Mouse (Mus musculus) gastrocnemius, postnatal 4 days (tissue): ENCODE results near the gene Gpd2. TPM values are rescaled to one million over a fixed set of nuclear protein-coding genes. Genes with fewer than 3 reads are reported as not detected.

ENCODE experiments used
- DNase-seq, 2 experiments: peaks; one replicate each; pipeline ENCODE4 v3.0.0; 2021 to 2022; ENCODE audit warnings: low spot score in 2 of 2, mixed read lengths in 2 of 2
- total RNA-seq, 2 experiments: library from RNA; stranded (reverse); gene quantifications; 2 replicates each; pipeline ENCODE4 v1.2.3; 2021

The Gpd2 gene
- total RNA-seq, 2 experiments from 2014 or later: 43.6 to 57.0 TPM

DNA sequence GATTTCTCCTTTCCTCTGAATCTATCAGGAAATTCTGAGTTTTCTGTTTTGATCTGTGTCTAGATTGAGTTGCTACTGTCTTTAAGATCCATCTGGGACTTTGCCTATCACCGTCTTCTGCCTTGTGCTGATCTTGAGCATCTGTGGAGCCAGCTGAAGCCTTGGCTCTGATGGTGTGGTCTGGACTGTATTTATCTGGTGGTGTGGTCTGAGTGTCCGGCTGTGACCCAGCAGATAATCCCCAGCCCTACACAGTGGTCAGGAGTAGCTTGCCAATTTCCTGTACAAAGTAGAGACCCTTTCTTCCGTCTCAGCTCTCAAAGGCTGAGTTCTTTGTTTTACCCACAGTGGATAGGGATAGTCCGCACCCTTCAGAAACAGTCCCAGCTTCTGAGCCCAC is 58.6 kb downstream of the Gpd2 start:
- DNase-seq: no peak

DNA sequence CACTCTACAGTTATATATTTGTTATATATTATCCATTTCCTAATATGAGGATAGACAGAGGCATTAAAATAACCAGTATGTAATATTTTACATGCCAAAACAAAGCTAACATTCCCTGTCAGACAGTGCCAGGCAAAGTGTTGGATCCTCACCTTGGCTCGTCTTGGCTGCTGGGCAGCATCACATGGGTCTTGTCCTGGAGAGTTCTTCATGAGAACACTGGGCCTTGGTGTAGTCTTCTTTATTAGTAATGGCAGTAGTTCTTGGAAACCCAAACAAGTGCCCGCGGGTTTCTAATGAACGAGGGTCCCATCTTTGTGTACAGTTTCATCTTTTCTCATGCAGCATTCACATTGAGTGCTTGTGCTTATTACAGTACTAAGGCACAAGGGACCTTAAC is 59.8 kb downstream of the Gpd2 start:
- no peak for DNase-seq

DNA sequence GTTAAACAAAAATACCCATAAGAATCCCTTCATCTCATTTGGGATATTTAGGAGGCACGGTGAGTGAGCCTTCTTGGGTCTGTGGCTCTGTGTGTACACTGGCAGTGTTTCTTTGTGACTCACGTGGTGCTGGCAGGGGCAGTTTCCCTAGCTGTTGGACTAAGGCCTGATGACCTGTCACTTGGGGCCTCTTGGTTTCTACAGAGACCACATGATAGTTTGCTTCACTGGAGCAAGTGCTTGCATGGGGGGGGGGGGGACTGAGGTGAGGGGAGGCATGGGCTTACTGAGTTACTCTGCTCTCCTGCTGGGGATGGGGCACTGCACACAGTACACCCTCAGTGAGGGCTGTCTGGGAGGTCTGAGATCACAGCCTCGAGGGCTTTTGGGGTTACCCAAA is 64.1 kb downstream of the Gpd2 start:
- DNase-seq: no peak

DNA sequence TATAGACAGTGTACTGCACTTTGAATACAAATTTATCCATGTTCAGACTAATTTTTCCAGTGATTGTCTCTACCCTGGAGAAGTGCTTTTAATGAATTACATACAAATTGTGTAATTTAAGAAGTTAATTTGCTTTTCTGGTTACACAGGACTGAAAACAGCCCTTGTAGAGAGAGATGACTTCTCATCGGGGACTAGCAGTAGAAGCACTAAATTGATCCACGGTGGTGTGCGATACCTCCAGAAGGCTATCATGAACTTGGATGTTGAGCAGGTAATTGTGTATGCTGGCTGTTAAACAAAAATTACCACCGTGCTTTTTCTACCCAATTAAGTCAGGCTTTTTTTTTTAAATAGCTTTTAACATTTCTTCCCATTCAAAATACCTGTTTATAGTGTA is 66.8 kb downstream of the Gpd2 start:
- DNase-seq: no peak

DNA sequence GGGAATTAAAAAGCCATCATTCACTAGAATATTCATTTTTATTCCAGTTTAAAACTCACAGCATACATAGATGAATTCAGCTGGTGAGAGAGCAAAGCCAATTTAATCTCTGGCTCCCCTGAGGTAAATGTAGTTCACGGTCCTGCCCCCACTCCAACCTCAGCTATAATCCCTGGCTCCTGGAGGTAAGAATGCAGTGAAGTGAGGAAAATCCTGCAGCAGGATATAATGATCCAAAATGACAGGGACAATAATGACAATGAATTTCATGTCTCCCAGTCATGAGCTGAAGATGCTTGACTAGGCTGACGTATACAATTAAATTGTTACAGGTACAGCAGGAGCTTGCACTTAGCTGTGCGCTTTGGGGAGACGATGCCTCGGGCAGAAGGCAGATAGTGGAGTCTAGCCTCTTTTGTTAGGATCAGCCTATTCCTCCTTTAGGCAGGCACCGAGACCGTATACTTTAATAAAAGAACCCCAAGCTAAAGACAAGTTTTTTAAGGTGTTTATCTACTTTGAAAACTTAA is 74.9 kb downstream of the Gpd2 start:
- DNase-seq: no peak

DNA sequence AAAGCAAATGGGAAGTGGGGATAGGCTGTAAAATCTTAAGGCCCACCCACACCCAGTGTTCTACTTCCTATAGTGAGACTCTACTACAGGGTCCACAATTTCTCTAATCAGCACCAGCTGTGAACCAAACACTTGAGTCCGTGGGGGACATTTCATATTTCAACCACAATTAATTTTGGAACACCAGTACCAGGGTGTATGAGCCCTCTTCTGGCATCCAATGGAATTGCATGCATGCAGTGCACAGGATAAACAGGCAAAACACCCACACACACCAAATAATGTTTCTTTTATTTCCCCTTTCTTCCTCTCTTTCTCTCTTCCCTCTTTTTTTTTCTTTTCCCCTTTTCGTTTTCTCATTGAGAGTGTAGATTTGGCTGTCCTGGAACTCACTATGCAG is 78.6 kb downstream of the Gpd2 start:
- no peak for DNase-seq

DNA sequence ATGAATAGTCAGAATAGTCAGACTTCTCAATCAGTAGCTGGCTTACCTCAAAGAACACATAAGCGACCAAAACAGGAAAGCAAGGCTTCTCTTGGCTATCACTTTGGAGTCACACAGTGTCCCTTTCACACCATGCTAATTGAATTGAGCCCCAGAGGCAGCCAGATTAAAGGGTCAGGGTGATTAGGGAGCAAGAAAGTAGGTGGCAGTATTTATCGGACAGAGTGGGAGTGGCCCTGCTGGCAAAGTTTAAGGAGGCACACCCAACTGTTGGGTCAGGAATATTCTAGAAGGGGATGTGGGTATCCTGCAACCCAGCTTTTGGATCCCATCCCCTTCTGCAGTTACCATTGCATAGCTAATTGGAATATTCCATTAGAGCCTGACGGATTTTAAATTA is 80.9 kb downstream of the Gpd2 start:
- DNase-seq: no peak

DNA sequence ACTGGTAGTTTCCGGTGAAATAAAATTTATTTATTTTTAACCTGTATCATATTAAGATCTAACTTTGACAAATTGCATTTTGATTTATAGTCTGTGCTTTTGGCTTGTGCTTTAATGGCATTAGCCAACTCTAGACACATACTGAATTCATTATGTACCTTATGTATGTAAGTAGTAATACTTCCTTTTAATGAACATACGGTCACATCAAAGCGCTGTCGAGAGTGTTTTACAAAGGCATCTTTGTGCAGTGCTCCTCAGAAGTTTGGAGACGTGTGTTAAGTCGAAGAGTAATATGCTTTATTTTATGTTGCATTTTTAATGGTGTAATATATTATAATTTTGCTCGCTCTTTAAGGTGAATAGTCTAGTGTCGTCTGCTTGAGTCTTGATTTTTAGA is 88.7 kb downstream of the Gpd2 start:
- DNase-seq: no peak

DNA sequence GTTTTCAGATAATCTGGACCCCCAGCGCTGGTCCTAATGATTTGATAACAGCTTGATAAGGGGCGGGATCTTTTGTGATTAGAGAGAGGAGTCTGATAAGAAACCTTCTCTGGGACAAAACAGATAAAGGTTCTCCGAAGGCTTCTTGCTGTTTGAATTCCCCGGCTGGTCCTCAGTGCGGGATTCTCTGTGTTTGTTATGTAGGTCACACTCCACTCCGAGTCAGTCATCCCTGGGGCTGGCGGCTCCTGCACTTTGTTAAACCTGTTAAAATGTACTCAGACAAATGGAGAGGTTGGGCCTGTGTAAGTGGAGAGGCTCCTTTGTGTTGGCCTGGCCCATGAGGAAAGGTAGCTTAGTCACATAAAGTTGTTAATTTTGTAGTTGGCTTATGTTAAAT is 91.9 kb downstream of the Gpd2 start:
- DNase-seq: no peak

DNA sequence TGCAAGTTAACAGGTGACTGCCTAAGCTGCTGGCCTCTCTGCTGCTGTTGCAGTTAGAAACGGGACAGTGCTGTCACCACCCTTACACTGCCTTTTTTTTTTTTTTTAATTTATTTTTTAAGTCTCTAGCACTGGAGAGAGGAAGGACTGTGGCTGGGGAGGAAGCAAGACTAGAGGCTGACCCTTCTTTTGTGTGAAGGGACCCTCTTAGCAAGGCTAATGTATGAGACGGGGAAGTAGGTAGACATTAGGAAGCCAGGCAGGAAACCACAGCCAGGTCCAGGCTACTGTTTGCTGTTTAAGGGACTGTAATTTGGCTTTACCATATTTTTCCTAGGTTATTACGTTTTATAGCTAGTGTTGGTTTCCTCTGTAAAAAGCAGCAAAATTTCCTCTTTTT is 93.4 kb downstream of the Gpd2 start:
- DNase-seq: no peak

DNA sequence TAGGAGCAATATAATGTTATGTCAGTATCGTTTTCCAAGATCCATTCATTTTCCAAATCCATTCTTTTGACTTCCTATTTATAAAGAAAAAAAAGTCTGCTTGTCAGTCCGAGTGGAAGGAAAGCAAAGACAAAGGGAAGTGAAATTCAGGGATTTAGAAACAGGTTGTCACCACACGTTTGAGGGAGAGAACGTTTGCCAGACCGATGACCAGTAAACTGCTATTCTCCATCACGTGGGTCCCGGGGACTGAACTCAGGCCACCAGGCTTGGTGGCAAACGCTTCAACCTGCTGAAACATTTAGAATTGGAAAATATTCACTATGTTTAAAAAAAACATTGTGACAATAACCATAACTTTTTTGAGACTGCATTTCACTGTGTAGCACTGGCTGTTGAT is 93.8 kb downstream of the Gpd2 start:
- DNase-seq: no peak

DNA sequence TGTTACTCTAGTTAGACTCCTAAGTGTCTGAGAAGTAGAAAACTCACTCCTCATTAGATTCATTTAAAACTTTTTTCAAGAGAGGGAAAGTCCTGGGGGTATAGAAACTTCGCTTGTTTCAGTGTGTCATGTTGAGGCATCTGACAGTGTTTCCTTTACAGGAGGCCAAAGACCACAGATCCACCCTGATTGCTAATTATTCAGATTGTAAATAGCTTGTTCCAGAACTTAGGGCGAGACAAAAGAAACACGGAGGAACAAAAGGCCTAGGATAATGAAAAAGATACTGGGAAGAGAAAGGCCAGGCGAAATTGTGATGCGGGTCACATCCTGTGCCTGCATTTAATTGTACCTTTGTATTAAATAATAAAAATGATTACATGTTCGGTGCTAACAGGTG is 96.0 kb downstream of the Gpd2 start:
- DNase-seq: no peak

DNA sequence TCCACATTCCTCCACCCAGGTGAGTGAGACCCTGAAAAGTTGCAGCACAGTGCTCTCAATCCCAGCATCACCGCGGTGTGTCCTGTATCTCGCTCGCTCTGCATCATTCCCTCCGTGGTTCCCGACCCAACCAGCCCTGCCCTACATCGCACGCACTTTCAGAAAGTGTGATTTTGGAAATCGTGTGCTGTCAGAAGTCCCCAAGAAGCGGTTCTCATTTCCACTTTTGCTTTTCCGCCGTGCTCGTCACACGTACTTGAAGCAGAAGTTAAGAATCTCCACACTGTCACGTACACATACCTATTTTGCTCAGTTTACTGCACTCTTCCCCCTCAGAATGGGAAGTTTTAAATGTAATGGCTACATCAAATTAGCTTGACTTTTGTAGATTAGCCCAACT is 98.0 kb downstream of the Gpd2 start:
- DNase-seq: no peak

DNA sequence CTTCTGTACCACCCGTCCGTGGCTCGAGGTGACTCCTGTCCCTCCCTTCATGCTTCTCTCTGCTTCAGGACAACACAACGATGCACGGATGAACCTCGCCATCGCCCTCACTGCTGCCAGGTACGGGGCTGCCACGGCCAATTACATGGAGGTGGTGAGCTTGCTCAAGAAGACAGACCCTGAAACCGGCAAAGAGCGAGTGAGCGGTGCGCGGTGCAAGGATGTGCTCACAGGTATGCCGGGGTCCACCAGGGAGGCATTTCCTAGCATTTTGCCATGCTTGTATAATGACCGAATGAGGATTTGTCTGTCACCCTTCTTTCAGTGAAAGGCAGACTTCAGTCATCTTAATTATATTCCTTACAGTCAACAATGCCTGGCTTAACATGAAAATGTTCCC is 101.3 kb downstream of the Gpd2 start:
- DNase-seq: no peak

DNA sequence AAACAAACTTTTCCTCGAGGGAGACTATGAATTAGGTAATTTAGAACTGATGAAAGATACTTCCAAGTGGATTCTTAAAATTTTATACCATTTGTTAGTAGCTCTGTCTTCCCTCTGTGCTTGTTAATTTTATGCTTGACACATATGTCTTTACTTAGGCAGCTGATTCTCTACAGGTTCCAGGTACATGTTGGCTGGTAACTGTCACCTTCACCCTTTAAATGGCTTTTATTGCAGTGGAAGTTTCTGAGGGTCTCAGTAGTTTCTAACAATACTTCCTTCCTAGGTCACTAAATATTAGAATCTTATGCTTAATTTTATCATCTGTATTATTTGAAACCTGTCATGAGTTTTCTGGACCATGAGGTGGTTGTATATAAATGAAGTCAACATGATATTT is 105.5 kb downstream of the Gpd2 start:
- DNase-seq: no peak

DNA sequence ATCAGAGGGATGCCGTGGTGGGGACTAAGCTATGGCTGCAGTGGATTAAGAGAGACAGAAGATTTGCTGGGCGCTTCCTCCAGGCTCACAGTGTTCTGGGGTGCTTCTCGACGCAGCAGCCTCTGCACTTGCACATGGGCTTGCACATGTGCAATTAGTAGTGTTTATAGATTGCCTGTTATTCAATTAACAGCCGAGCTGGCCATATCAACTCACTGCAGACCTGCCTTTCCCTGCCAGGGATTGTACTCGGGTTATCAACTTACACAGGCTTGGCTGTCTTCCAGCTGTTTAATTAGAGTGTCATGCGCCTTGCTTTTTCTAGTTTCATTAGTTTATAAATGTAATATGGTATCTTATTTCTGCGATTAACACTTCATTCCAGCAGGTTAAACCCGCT is 113.2 kb downstream of the Gpd2 start:
- no peak for DNase-seq

DNA sequence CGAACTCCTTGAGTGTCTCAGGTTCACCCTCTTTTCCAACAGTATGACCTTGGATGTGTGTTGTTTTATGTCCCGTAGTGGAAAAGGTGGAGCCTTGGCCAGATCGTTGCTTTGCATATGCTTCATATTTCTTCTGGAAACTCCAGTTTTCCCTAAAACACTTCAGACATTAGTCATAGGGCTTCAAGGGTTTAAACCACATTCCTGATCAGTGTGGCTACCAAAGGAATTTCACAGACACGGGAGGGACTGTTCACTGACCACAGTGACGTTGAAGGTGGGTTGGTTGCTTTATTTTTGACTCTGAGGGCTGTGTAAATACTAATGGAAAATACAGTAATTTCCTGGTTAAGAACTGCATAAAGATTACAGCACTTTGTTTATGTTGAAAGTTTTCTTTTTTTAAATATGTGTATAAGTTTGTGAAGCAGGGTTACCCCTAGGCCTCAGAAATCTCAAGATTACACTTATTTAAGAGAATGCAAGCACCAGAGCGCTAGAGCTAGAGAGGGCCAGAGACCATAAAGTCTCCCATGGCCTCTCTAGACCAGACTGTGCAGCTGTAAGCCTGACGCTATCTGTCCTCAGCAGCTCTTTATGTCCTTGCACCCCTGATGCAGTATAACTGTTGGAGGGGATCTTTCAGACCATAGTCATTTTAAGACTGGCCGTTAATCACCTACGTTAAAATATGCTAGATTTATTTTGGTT is 116.4 kb downstream of the Gpd2 start:
- DNase-seq: no peak

DNA sequence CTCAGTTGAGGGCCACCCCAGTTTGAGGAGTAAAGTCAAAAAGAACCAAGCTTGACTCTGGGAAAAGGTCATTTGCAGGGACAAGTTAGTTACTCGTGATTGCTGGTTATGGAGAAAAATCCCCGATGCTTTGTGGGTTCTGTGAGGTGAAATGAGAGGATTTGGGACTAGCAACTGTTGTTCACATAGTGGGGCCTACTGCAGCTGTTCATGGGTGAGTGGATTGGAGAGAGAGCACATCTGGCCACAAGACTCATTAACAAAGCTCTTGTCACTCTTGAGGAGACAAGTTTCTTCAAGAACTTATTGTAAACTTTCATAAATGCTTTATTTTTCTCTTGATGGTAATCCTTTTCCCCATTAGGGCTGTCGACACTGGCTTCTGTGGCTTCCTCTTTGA is 117.4 kb downstream of the Gpd2 start:
- no peak for DNase-seq

DNA sequence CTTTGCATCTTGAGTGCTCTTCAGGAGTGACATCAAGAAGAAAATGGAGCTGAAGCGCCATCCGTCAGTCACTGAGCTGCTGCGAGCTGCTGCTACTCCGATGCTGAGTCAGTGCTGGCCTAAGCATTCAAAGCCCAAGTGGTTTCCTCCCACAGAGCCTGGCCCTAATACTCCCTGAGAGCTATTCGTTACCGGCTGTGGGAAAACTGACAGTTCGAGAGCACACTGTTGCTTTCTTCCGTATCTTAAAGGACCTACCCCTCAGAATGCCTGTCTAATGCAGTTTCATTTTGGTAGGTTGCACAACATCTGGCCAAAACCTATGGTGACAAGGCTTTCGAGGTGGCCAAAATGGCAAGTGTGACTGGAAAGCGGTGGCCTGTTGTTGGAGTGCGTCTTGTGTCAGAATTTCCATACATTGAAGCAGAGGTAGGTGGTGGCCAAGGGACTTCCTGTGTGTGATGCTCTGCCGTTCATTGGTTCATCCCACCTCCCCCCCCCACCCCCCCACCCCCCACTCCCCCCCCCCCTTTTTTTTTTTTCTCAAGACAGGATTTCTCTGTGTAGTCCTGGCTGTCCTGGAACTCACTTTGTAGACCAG is 118.9 kb downstream of the Gpd2 start:
- no peak for DNase-seq

DNA sequence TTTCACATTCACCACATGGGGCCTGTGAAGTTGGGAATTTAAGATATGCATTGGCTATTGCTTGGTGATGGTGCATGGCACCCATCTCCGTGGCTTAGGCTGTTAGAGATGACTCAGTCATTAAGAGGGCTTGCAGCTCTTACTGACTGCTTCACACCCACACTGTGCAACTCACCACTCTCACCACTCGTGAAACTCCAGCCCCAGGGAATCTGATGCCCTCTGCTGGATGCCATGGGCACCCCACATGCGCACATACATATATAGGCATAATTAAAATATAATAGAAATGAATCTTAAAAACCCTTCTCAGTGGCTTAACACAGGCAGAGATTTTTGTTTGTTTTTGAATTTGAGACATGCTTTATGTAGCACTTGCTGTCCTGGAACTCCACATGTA is 125.1 kb downstream of the Gpd2 start:
- DNase-seq: no peak

DNA sequence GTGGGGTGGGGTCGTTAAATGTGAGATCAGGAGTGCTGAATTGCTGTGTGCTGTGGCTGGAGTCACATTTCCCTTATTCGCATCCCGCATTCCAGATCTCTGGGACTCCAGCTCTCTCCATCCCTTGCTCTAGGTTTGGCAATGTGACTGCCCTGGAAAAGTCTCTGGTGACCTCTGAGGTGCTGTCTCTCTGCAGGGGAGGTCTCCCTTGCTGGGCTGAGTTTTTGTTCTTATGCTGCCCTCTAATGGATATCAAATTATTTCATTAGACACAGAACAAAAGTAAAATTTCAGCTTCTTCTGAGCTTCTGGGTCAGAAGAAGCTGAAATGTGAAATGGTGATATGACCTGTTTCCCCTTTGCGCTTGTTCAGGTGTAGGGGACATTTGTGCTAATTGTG is 137.2 kb downstream of the Gpd2 start:
- no peak for DNase-seq

DNA sequence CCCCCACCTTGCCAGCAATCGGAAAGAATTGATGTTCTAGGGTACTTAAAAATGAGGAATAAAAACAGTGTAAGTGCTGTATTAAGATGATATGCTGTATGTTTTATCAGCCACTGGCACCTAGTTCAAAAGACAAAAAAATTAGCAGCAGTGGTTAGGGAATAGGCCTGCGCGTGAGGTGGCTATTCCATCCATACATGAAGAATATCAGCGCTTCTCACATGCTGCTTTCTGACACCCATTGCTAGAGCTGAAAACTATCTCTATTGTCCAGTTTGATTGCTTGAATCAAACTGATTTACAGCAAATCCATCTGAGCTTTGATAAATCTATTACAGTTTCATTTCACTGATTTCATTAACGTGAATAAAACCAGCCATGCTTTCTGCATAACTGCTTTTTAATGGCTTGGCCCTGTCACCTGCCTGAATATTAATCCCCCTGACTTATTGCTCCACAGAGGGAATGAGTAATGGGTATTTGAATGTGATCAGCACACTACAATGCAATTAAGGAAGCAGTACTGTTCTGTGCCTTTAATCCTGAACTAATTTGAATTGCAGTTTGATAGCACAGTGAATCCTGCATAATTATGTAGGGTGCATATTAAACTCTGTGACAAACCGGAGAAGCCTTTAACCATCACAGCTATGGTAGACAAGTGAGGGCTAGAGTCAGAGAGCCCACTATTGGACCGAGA is 137.9 kb downstream of the Gpd2 start:
- DNase-seq: no peak
